28 mouse cellular contexts compared by ENCODE assay signal in genomic region chr1:120558341-120559285, GRCm38 (mm10). TPM values are rescaled to one million over a fixed set of nuclear protein-coding genes. Genes with fewer than 3 reads are reported as not detected.
DNase-seq lines count a peak whose midpoint lies in the region; ATAC-seq and TF ChIP-seq lines count a peak whose summit lies in the region.
"Had no signal": no experiment of that assay in that cellular context is flagged by ENCODE, and none has a peak within 500 bp of the region (broad histone marks: within the 10 kb centered on the region; RNA-seq: fewer than 3 reads in every experiment).

No protein-coding gene starts in this region.

- 0 out of 2 replicates have a peak, but pooled peaks have one; percentile 17 for TF ChIP-seq CTCF in lung, embryonic 14.5 days (IDR thresholded peaks at IDR 0.05; ENCODE audit: low read depth)

- peak; percentile 73 for DNase-seq in heart, adult 11 months
- peak; percentile 68 for DNase-seq in lung, embryonic 14.5 days
- DNase-seq in lung, adult 18-20 months: no peak
- peak; percentile 22 for DNase-seq in testis, postnatal 10 days (ENCODE audit: low spot score)
- no peak for DNase-seq in testis, postnatal 14 days (ENCODE audit: low spot score)
- DNase-seq in cerebellum, adult 9-10 months: no peak
- DNase-seq: adrenal gland, postnatal 36 days; cerebellum, adult 9-11 months; gastrocnemius, postnatal 36 days; heart, postnatal 10 days; kidney, postnatal 36 days; layer of hippocampus, postnatal 36 days; liver, embryonic 13.5 days; right cerebral cortex, adult 18-20 months; right cerebral cortex, postnatal 4 days; thymus, adult 2 months had no signal

- no peak overlapping the region for H3K4me3 ChIP-seq in heart, embryonic 12.5 days
- H3K4me3 ChIP-seq in lung, embryonic 14.5 days (ENCODE audit: low read depth, low read length): no peak overlapping the region
- H3K4me3 ChIP-seq: hindbrain, embryonic 13.5 days; limb, embryonic 13.5 days; liver, embryonic 13.5 days; midbrain, embryonic 10.5 days; myocyte; neural tube, embryonic 13.5 days had no signal

- WGBS in heart, embryonic 12.5 days: 63% methylated on average over 9 of the region's 9 CpGs
- WGBS in lung, embryonic 14.5 days: 50% methylated on average over 9 of the region's 9 CpGs

- H3K4me2 ChIP-seq in heart, embryonic 12.5 days: no peak overlapping the region
- no peak overlapping the region for H3K4me2 ChIP-seq in lung, embryonic 14.5 days
- H3K4me2 ChIP-seq: hindbrain, embryonic 13.5 days; limb, embryonic 13.5 days; liver, embryonic 13.5 days; neural tube, embryonic 13.5 days had no signal

- H3K27ac ChIP-seq in heart, embryonic 12.5 days (ENCODE audit: poor library complexity, severe bottlenecking): no peak overlapping the region
- H3K27ac ChIP-seq in lung, embryonic 14.5 days (ENCODE audit: low read depth): no peak overlapping the region
- H3K27ac ChIP-seq: hindbrain, embryonic 13.5 days; limb, embryonic 13.5 days; liver, embryonic 13.5 days; macrophage; midbrain, embryonic 10.5 days; neural tube, embryonic 13.5 days had no signal

- no peaks in the 10 kb centered on the region for H3K36me3 ChIP-seq in heart, embryonic 12.5 days
- no peaks in the 10 kb centered on the region for H3K36me3 ChIP-seq in lung, embryonic 14.5 days (ENCODE audit: insufficient read depth)
- H3K36me3 ChIP-seq: hindbrain, embryonic 13.5 days; limb, embryonic 13.5 days; liver, embryonic 13.5 days; midbrain, embryonic 10.5 days; neural tube, embryonic 13.5 days had no signal

- no peaks in the 10 kb centered on the region for H3K27me3 ChIP-seq in heart, embryonic 12.5 days (replicated peaks)
- no peaks in the 10 kb centered on the region for H3K27me3 ChIP-seq in lung, embryonic 14.5 days (ENCODE audit: insufficient read depth, low read length)
- H3K27me3 ChIP-seq: hindbrain, embryonic 13.5 days; limb, embryonic 13.5 days; liver, embryonic 13.5 days; neural tube, embryonic 13.5 days had no signal

- H3K9me3 ChIP-seq in heart, embryonic 12.5 days (replicated peaks): no peaks in the 10 kb centered on the region
- H3K9me3 ChIP-seq in lung, embryonic 14.5 days (ENCODE audit: low read depth, low read length): no peaks in the 10 kb centered on the region
- H3K9me3 ChIP-seq: hindbrain, embryonic 13.5 days; limb, embryonic 13.5 days; liver, embryonic 13.5 days; midbrain, embryonic 10.5 days; neural tube, embryonic 13.5 days had no signal

- H3K9ac ChIP-seq in heart, embryonic 12.5 days: no peak overlapping the region
- no peak overlapping the region for H3K9ac ChIP-seq in lung, embryonic 14.5 days
- H3K9ac ChIP-seq: hindbrain, embryonic 13.5 days; limb, embryonic 13.5 days; liver, embryonic 13.5 days; neural tube, embryonic 13.5 days had no signal

- no peak for ATAC-seq in heart, embryonic 12.5 days (ENCODE audit: insufficient number of reproducible peaks, low FRiP score)
- peak; percentile 91; the same call in 1 of the 2 replicates for ATAC-seq in lung, embryonic 14.5 days (ENCODE audit: insufficient read depth)
- ATAC-seq: midbrain, embryonic 16.5 days; Patski had no signal

- H3K4me1 ChIP-seq in heart, embryonic 12.5 days (replicated peaks): 0 out of 2 replicates have a peak, but pooled peaks cover 6% of the 10 kb centered on the region
- H3K4me1 ChIP-seq in lung, embryonic 14.5 days (ENCODE audit: insufficient read depth): 0 out of 2 replicates have a peak, but pooled peaks cover 5% of the 10 kb centered on the region
- H3K4me1 ChIP-seq: limb, embryonic 13.5 days; liver, embryonic 13.5 days; midbrain, embryonic 10.5 days; neural tube, embryonic 13.5 days had no signal

RNA-seq across cellular contexts. Expression of gene En1, which starts 43.6 kb away (rescaled TPM):
- 0.06 TPM in 1 of 2 replicates, not detected in the other for polyA plus RNA-seq in heart, embryonic 12.5 days (2016; fragmentation: Nextera tagmentation; extraction: Ambion mirVana)
- polyA plus RNA-seq in lung, embryonic 14.5 days (2014; fragmentation: Nextera tagmentation; extraction: Ambion mirVana): not detected in 2 replicates
- polyA plus RNA-seq: intestine, embryonic 14.5 days; kidney, embryonic 14.5 days; liver, embryonic 13.5 days; macrophage; Patski; stomach, embryonic 14.5 days had no signal

RNA-seq across cellular contexts. Expression of gene Marco, which starts 53.8 kb away (rescaled TPM):
- polyA plus RNA-seq in heart, embryonic 12.5 days (2016; fragmentation: Nextera tagmentation; extraction: Ambion mirVana): not detected in 2 replicates
- 0.09 TPM in 1 of 2 replicates, not detected in the other for polyA plus RNA-seq in lung, embryonic 14.5 days (2014; fragmentation: Nextera tagmentation; extraction: Ambion mirVana)
- polyA plus RNA-seq: intestine, embryonic 14.5 days; midbrain, embryonic 10.5 days; myocyte; Patski; stomach, embryonic 14.5 days had no signal

Comparison
In these comparisons a context has a peak if more than half of its experiments do, and no peak if none do; other contexts are left out.
1. DNase-seq: peak in heart, adult 11 months (single experiment), lung, embryonic 14.5 days (single experiment) and testis, postnatal 10 days (single experiment); none in lung, adult 18-20 months (0 of 2), testis, postnatal 14 days (single experiment) and cerebellum, adult 9-10 months (single experiment).